Mouse (Mus musculus) hindbrain, embryonic 13.5 days (tissue): Measurements from ENCODE around the gene Satb2. TPM values are rescaled to one million over a fixed set of nuclear protein-coding genes. Genes with fewer than 3 reads are reported as not detected.

Source experiments
- ATAC-seq: fragments of 200-750 bp; cut with Nextera tagmentation; 2 replicates; pipeline ENCODE4 v1.8.0; 2017; ENCODE audit warnings: moderate TSS enrichment; ENCODE audit not compliant: low FRiP score
- H3K27ac ChIP-seq: fragments of 300-500 bp; sonication (generic); 2 replicates; pipeline ENCODE4 v1.5.1; 2015; ENCODE audit warnings: inconsistent platforms, mild to moderate bottlenecking, moderate library complexity
- H3K27me3 ChIP-seq: fragments of 300-500 bp; sonication (generic); 2 replicates; pipeline ENCODE4 v1.6.1; 2015; ENCODE audit warnings: mild to moderate bottlenecking, inconsistent platforms
- H3K36me3 ChIP-seq: fragments of 300-500 bp; sonication (generic); 2 replicates; pipeline ENCODE4 v1.6.1; 2015; ENCODE audit warnings: mild to moderate bottlenecking, inconsistent platforms
- H3K4me1 ChIP-seq: fragments of 300-500 bp; sonication (generic); replicated peaks from 2 replicates; pipeline ENCODE4 v1.6.1; 2015; ENCODE audit warnings: inconsistent platforms
- H3K4me2 ChIP-seq: fragments of 300-500 bp; sonication (generic); 2 replicates; pipeline ENCODE4 v1.6.1; 2015; ENCODE audit warnings: inconsistent platforms, mild to moderate bottlenecking, moderate library complexity
- H3K4me3 ChIP-seq: fragments of 300-500 bp; sonication (generic); 2 replicates; pipeline ENCODE4 v1.5.1; 2015; ENCODE audit warnings: mild to moderate bottlenecking, inconsistent platforms
- H3K9ac ChIP-seq: fragments of 300-500 bp; sonication (generic); 2 replicates; pipeline ENCODE4 v1.6.1; 2015; ENCODE audit warnings: mild to moderate bottlenecking, inconsistent platforms
- H3K9me3 ChIP-seq: fragments of 300-500 bp; sonication (generic); 2 replicates; pipeline ENCODE4 v1.6.1; 2016; ENCODE audit warnings: inconsistent platforms
- WGBS: fragments of 180-500 bp; shearing (Covaris S2); methylation state at CpG from one replicate; pipeline ENCODE4 v1.1.7; 2015; 5-methylcytosine and 5-hydroxymethylcytosine counted together
- polyA plus RNA-seq: library from polyadenylated mRNA; unstranded; fragments of >200 nt; fragmentation: Nextera tagmentation; extraction: Ambion mirVana; gene quantifications from 2 replicates; pipeline ENCODE4 v1.2.1, GENCODE M21; 2015

Satb2 gene
- polyA plus RNA-seq, 1 experiment from 2014 or later, result 1.1 TPM

- H3K27me3 ChIP-seq, result peaks cover 92% of the 10 kb centered on the region
- H3K4me2 ChIP-seq, result no peak overlapping the region
- peaks cover 32% of the 10 kb centered on the region for H3K4me1 ChIP-seq
- no peak overlapping the region for H3K27ac ChIP-seq
- ATAC-seq, result no peak
- no peaks in the 10 kb centered on the region for H3K36me3 ChIP-seq
- H3K9me3 ChIP-seq, result no peaks in the 10 kb centered on the region
- H3K4me3 ChIP-seq, result no peak overlapping the region
- whole genome bisulfite sequencing, result under 1% methylated on average over 27 of the region's 27 CpGs
- no peak overlapping the region for H3K9ac ChIP-seq
Measured at GRCm38 (mm10) chr1:56980631-56981275, 2.3 kb upstream of the Satb2 start.

- Histone ChIP-seq H3K4me3 (no peak overlapping the region), H3K36me3 (no peaks in the 10 kb centered on the region), H3K9me3 (no peaks in the 10 kb centered on the region), H3K27ac (no peak overlapping the region), H3K4me1 (peaks cover 32% of the 10 kb centered on the region), H3K9ac (no peak overlapping the region), H3K27me3 (peaks cover 89% of the 10 kb centered on the region), H3K4me2 (no peak overlapping the region)
- 3% methylated on average over 7 of the region's 7 CpGs for WGBS
- ATAC-seq, result no peak
Measured at GRCm38 (mm10) chr1:56979531-56980395, 1.3 kb upstream of the Satb2 start.

- peaks cover 70% of the 10 kb centered on the region for H3K27me3 ChIP-seq
- H3K27ac ChIP-seq, result no peak overlapping the region
- no peaks in the 10 kb centered on the region for H3K36me3 ChIP-seq
- H3K4me3 ChIP-seq, result peak overlapping the region; percentile 28
- H3K4me2 ChIP-seq, result peak overlapping the region; percentile 52
- H3K9me3 ChIP-seq, result no peaks in the 10 kb centered on the region
- H3K4me1 ChIP-seq, result peaks cover 28% of the 10 kb centered on the region
- under 1% methylated on average over 45 of the region's 45 CpGs for WGBS
- no peak for ATAC-seq
- H3K9ac ChIP-seq, result no peak overlapping the region
Measured at GRCm38 (mm10) chr1:56977201-56978100, 999 bp downstream of the Satb2 start.

GRCm38 (mm10) chr1:56976825-56977104, 1.7 kb downstream of the Satb2 start:
- Histone ChIP-seq H3K9ac (no peak overlapping the region), H3K36me3 (no peaks in the 10 kb centered on the region), H3K4me3 (peak overlapping the region; percentile 28), H3K27me3 (peaks cover 66% of the 10 kb centered on the region), H3K9me3 (no peaks in the 10 kb centered on the region), H3K27ac (no peak overlapping the region), H3K4me1 (peaks cover 35% of the 10 kb centered on the region), H3K4me2 (peak overlapping the region; percentile 52)
- under 1% methylated on average over 11 of the region's 11 CpGs for WGBS
- ATAC-seq, result no peak

- no peak for ATAC-seq
- Histone ChIP-seq H3K9me3 (no peaks in the 10 kb centered on the region), H3K27me3 (peaks cover 64% of the 10 kb centered on the region), H3K36me3 (no peaks in the 10 kb centered on the region), H3K4me3 (no peak overlapping the region), H3K4me1 (peaks cover 40% of the 10 kb centered on the region), H3K9ac (no peak overlapping the region), H3K4me2 (peak overlapping the region; percentile 52), H3K27ac (no peak overlapping the region)
- WGBS, result 2% methylated on average over 25 of the region's 25 CpGs
Measured at GRCm38 (mm10) chr1:56976044-56976824, 2.2 kb downstream of the Satb2 start.

- WGBS, result under 1% methylated on average over 12 of the region's 12 CpGs
- Histone ChIP-seq H3K27ac (no peak overlapping the region), H3K4me1 (peaks cover 41% of the 10 kb centered on the region), H3K9ac (no peak overlapping the region), H3K4me2 (no peak overlapping the region), H3K4me3 (no peak overlapping the region), H3K36me3 (no peaks in the 10 kb centered on the region), H3K9me3 (no peaks in the 10 kb centered on the region), H3K27me3 (peaks cover 63% of the 10 kb centered on the region)
- no peak for ATAC-seq
Measured at GRCm38 (mm10) chr1:56975546-56975945, 2.9 kb downstream of the Satb2 start.

GRCm38 (mm10) chr1:56974187-56974586, 4.3 kb downstream of the Satb2 start:
- H3K27ac ChIP-seq, result no peak overlapping the region
- H3K4me1 ChIP-seq, result peaks cover 52% of the 10 kb centered on the region
- no peak overlapping the region for H3K9ac ChIP-seq
- 5% methylated on average over 14 of the region's 14 CpGs for WGBS
- H3K4me2 ChIP-seq, result no peak overlapping the region
- no peak overlapping the region for H3K4me3 ChIP-seq
- H3K27me3 ChIP-seq, result peaks cover 64% of the 10 kb centered on the region
- no peak for ATAC-seq
- no peaks in the 10 kb centered on the region for H3K36me3 ChIP-seq
- H3K9me3 ChIP-seq, result no peaks in the 10 kb centered on the region

GRCm38 (mm10) chr1:56973593-56973950, 4.9 kb downstream of the Satb2 start:
- H3K4me1 ChIP-seq, result peaks cover 52% of the 10 kb centered on the region

GRCm38 (mm10) chr1:56972950-56973592, 5.4 kb downstream of the Satb2 start:
- H3K27me3 ChIP-seq, result peaks cover 72% of the 10 kb centered on the region
- WGBS, result under 1% methylated on average over 47 of the region's 47 CpGs

More at GRCm38 (mm10) chr1:56973593-56973950, 4.9 kb downstream of the Satb2 start:
- H3K9me3 ChIP-seq, result no peaks in the 10 kb centered on the region
- WGBS, result under 1% methylated on average over 16 of the region's 16 CpGs
- ATAC-seq, result no peak; the same call in 1 of the 2 replicates
- H3K27ac ChIP-seq, result no peak overlapping the region
- no peak overlapping the region for H3K9ac ChIP-seq
- H3K36me3 ChIP-seq, result no peaks in the 10 kb centered on the region
- peak overlapping the region; percentile 97 for H3K4me2 ChIP-seq
- H3K27me3 ChIP-seq, result peaks cover 70% of the 10 kb centered on the region
- peak overlapping the region; percentile 72 for H3K4me3 ChIP-seq

GRCm38 (mm10) chr1:56972251-56972949, 6.0 kb downstream of the Satb2 start:
- Histone ChIP-seq H3K27ac (peak overlapping the region; percentile 77), H3K4me1 (peaks cover 48% of the 10 kb centered on the region), H3K4me2 (peak overlapping the region; percentile 97), H3K27me3 (peaks cover 71% of the 10 kb centered on the region), H3K36me3 (no peaks in the 10 kb centered on the region), H3K4me3 (peak overlapping the region; percentile 72), H3K9ac (peak overlapping the region; percentile 75), H3K9me3 (no peaks in the 10 kb centered on the region)
- ATAC-seq, result peak; percentile 75
- under 1% methylated on average over 40 of the region's 83 CpGs for WGBS

More at GRCm38 (mm10) chr1:56972950-56973592, 5.4 kb downstream of the Satb2 start:
- Histone ChIP-seq H3K36me3 (no peaks in the 10 kb centered on the region), H3K4me3 (peak overlapping the region; percentile 72), H3K9ac (peak overlapping the region; percentile 75), H3K27ac (peak overlapping the region; percentile 77), H3K9me3 (no peaks in the 10 kb centered on the region), H3K4me2 (peak overlapping the region; percentile 97), H3K4me1 (peaks cover 52% of the 10 kb centered on the region)
- peak; percentile 58 for ATAC-seq

GRCm38 (mm10) chr1:56971942-56972250, 6.6 kb downstream of the Satb2 start:
- H3K4me3 ChIP-seq, result peak overlapping the region; percentile 72
- peaks cover 43% of the 10 kb centered on the region for H3K4me1 ChIP-seq
- H3K4me2 ChIP-seq, result peak overlapping the region; percentile 97
- peak overlapping the region; percentile 77 for H3K27ac ChIP-seq
- H3K9me3 ChIP-seq, result no peaks in the 10 kb centered on the region
- peak overlapping the region; percentile 75 for H3K9ac ChIP-seq
- H3K36me3 ChIP-seq, result no peaks in the 10 kb centered on the region
- WGBS, result under 1% methylated on average over 22 of the region's 23 CpGs
- peaks cover 66% of the 10 kb centered on the region for H3K27me3 ChIP-seq
- ATAC-seq, result no peak
